In the genomic region with DNA sequence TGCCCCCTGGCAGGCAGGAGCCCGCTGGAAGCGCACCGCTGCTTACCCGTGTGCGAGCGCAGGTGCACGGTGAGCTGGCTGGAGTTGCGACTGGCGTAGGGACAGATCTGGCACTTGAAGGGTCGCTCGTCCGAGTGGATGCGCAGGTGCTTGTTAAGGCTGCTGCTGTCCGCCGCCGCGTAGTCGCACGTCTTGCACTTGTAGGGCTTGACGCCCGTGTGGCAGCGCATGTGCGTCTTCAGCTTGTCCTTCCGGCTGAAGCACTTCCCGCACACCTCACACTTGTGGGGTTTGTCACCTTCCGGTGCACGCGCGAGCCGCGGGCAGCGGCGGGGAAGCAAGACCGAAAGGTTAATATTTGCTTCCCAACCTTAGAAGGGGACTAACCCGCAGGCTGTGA, we compare ENCODE assay signal across 27 mouse cellular contexts. TPM values are rescaled to one million over a fixed set of nuclear protein-coding genes. Genes with fewer than 3 reads are reported as not detected.
DNase-seq lines count a peak whose midpoint lies in the region; ATAC-seq and TF ChIP-seq lines count a peak whose summit lies in the region.
"Had no signal": no experiment of that assay in that cellular context is flagged by ENCODE, and none has a peak within 500 bp of the region (broad histone marks: within the 10 kb centered on the region; RNA-seq: fewer than 3 reads in every experiment).

No protein-coding gene starts in this region.

- no peaks in the 10 kb centered on the region for H3K9me3 ChIP-seq in ES-E14 (ENCODE audit: control insufficient read depth, insufficient read depth, low read depth, low read length)
- H3K9me3 ChIP-seq: embryonic facial prominence, embryonic 12.5 days; embryonic facial prominence, embryonic 15.5 days; heart, embryonic 10.5 days; heart, embryonic 13.5 days; hindbrain, embryonic 15.5 days had no signal

- no peaks in the 10 kb centered on the region for H3K36me3 ChIP-seq in testis, adult 2 months (ENCODE audit: control insufficient read depth, insufficient read depth, low read length)
- peaks cover 37% of the 10 kb centered on the region for H3K36me3 ChIP-seq in ES-E14 (ENCODE audit: control insufficient read depth, insufficient read depth, low read length, poor library complexity, severe bottlenecking)

- H3K9ac ChIP-seq in ES-E14 (ENCODE audit: insufficient read depth, low read depth, low read length, poor library complexity, severe bottlenecking), result peak overlapping the region; percentile 76
- H3K9ac ChIP-seq: embryonic facial prominence, embryonic 12.5 days; embryonic facial prominence, embryonic 15.5 days; heart, embryonic 13.5 days; hindbrain, embryonic 15.5 days had no signal

- in situ Hi-C loops in ES-E14 (cut with MboI; ENCODE audit: low sequenced_read_pairs in 2 of 2, unreplicated experiment in 2 of 2), result no loop called here

- ATAC-seq in megakaryocyte-erythroid progenitor cell, adult 5-6 weeks (replicated peaks; ENCODE audit: low FRiP score, low TSS enrichment, poor library complexity, severe bottlenecking), result no peak
- ATAC-seq: forebrain, embryonic 14.5 days; intestine, postnatal 0 days had no signal

- TF ChIP-seq POLR2A in testis, adult 2 months (IDR thresholded peaks at IDR 0.05; ENCODE audit: control insufficient read depth, low read depth, low read length), result no peak

- peaks cover 7% of the 10 kb centered on the region for H3K4me1 ChIP-seq in testis, adult 2 months (ENCODE audit: control insufficient read depth, insufficient read depth, low read length)
- peaks cover 2 to 8% of the 10 kb centered on the region in 2 experiments; a peak in 3 of 4 replicates for H3K4me1 ChIP-seq in ES-E14 (ENCODE audit: control insufficient read depth in 2 of 2, insufficient read depth in 2 of 2, low read length in 2 of 2, poor library complexity in 1 of 2)
- H3K4me1 ChIP-seq: embryonic facial prominence, embryonic 12.5 days; embryonic facial prominence, embryonic 15.5 days; heart, embryonic 10.5 days; heart, embryonic 13.5 days; hindbrain, embryonic 15.5 days had no signal

- H3K27ac ChIP-seq in testis, adult 2 months (ENCODE audit: control insufficient read depth, insufficient read depth, low read depth, low read length), result no peak overlapping the region
- no peak overlapping the region for H3K27ac ChIP-seq in ES-E14 (ENCODE audit: insufficient read depth, low read depth, low read length, poor library complexity, severe bottlenecking)
- H3K27ac ChIP-seq in gastrocnemius, adult 2 months, result no peak overlapping the region
- H3K27ac ChIP-seq: embryonic facial prominence, embryonic 12.5 days; embryonic facial prominence, embryonic 15.5 days; heart, adult 2 months; heart, embryonic 10.5 days; heart, embryonic 13.5 days; hindbrain, embryonic 15.5 days had no signal

- H3K27me3 ChIP-seq in testis, adult 2 months (ENCODE audit: control insufficient read depth, insufficient read depth, low read length), result no peaks in the 10 kb centered on the region
- H3K27me3 ChIP-seq: CH12.LX; embryonic facial prominence, embryonic 12.5 days; embryonic facial prominence, embryonic 15.5 days; heart, embryonic 13.5 days; hindbrain, embryonic 15.5 days had no signal

- no peak for DNase-seq in testis, postnatal 14 days (ENCODE audit: low spot score)
- DNase-seq in ES-E14 (ENCODE audit: low read depth, low spot score) (no peak), ZHBTc4 (ENCODE audit: low read depth, low spot score) (peak; percentile 64)
- no peak for DNase-seq in gastrocnemius, adult 2 months
- no peak for DNase-seq in c-Kit-positive CD71-positive TER-119-positive erythroid progenitor cells, embryonic 14.5 days (ENCODE audit: low spot score)
- DNase-seq: adrenal gland, adult 8-10 months; adrenal gland, postnatal 25 days; B cell, adult 2 months; cerebellum, adult 11 months; cerebellum, adult 2 months; cerebellum, adult 9-11 months; cerebellum, postnatal 25 days; gastrocnemius, postnatal 10 days; gastrocnemius, postnatal 36 days; heart, adult 2 months; heart, postnatal 14 days; heart, postnatal 4 days had no signal

- intact Hi-C loops in gastrocnemius, adult 2 months (cut with DNase I), result no loop called here

- TF ChIP-seq CTCF in testis, adult 2 months (IDR thresholded peaks at IDR 0.05; ENCODE audit: control insufficient read depth, insufficient read depth, insufficient replicate concordance, low read depth, low read length), result no peak
- no peak for TF ChIP-seq CTCF in gastrocnemius, adult 2 months (IDR thresholded peaks at IDR 0.05)

- peak overlapping the region; percentile 83 for H3K4me3 ChIP-seq in testis, adult 2 months (ENCODE audit: control insufficient read depth, low read depth, low read length)
- peak overlapping the region; percentile 60 to 67 for H3K4me3 ChIP-seq in ES-E14 (ENCODE audit: insufficient read depth in 1 of 2, low read depth in 1 of 2, low read length in 2 of 2, poor library complexity in 1 of 2, severe bottlenecking in 1 of 2)
- H3K4me3 ChIP-seq in gastrocnemius, adult 2 months, result no peak overlapping the region
- H3K4me3 ChIP-seq: embryonic facial prominence, embryonic 12.5 days; embryonic facial prominence, embryonic 15.5 days; heart, adult 2 months; heart, embryonic 10.5 days; heart, embryonic 13.5 days; hindbrain, embryonic 15.5 days had no signal

TF ChIP-seq in ES-E14, 5 proteins besides CTCF, POLR2A, EP300 and RAD21:
- no peak for TF ChIP-seq MAFK (IDR thresholded peaks at IDR 0.05; ENCODE audit: insufficient read depth, low read depth, low read length)
- no peak for TF ChIP-seq ZNF384 (IDR thresholded peaks at IDR 0.05; ENCODE audit: low read depth, low read length)
- no peak for TF ChIP-seq HCFC1 (IDR thresholded peaks at IDR 0.05; ENCODE audit: borderline replicate concordance, insufficient read depth, low read length)
- TF ChIP-seq ZC3H11A (IDR thresholded peaks at IDR 0.05; ENCODE audit: borderline replicate concordance, low read depth, low read length), result no peak
- no peak for TF ChIP-seq CHD2 (IDR thresholded peaks at IDR 0.05; ENCODE audit: low read depth, low read length)

RNA-seq across cellular contexts. Expression of a gene that starts 20.2 kb away (rescaled TPM):
- polyA plus RNA-seq in testis, adult 2 months (2012; rRNA removed), result 3.1 and 3.4 TPM in 2 replicates
- total RNA-seq in ES-E14 (2012; rRNA removed), result 54.4 and 57.3 TPM in 2 replicates
- total RNA-seq in gastrocnemius, adult 2 months (2021), result 1 to 10 TPM; 7.6 to 8.4 TPM
- 17.2 and 22.5 TPM in 2 replicates for total RNA-seq in megakaryocyte-erythroid progenitor cell, adult 5-6 weeks (2014; fragmentation: Nextera tagmentation)
- total RNA-seq in megakaryocyte-erythroid progenitor cell, adult 5-6 weeks (2017), result 31.3 and 35.5 TPM in 2 replicates
